Mouse (Mus musculus) neural tube, embryonic 11.5 days (tissue): ENCODE results near the gene Sipa1l1. TPM values are rescaled to one million over a fixed set of nuclear protein-coding genes. Genes with fewer than 3 reads are reported as not detected.

Experiments
- ATAC-seq: fragments of 200-750 bp; cut with Nextera tagmentation; 2 replicates; pipeline ENCODE4 v1.8.0; 2017; ENCODE audit warnings: moderate number of reproducible peaks, mild to moderate bottlenecking, moderate TSS enrichment, moderate library complexity; ENCODE audit not compliant: insufficient read depth, low FRiP score, low TSS enrichment
- DNase-seq: peaks from one replicate; pipeline ENCODE4 v3.0.0-alpha.2; 2015; ENCODE audit warnings: low spot score
- H3K27ac ChIP-seq: fragments of 300-500 bp; sonication (generic); 2 replicates; pipeline ENCODE4 v1.5.1; 2014; ENCODE audit warnings: low read depth, mild to moderate bottlenecking, low read length
- H3K27me3 ChIP-seq: fragments of 300-500 bp; sonication (generic); 2 replicates; pipeline ENCODE4 v1.6.1; 2014; ENCODE audit warnings: mild to moderate bottlenecking, low read length, mixed read lengths; ENCODE audit not compliant: control insufficient read depth, insufficient read depth
- H3K36me3 ChIP-seq: fragments of 300-500 bp; sonication (generic); 2 replicates; pipeline ENCODE4 v1.6.1; 2014; ENCODE audit warnings: mild to moderate bottlenecking, low read length, moderate library complexity, mixed read lengths; ENCODE audit not compliant: control insufficient read depth, insufficient read depth
- H3K4me1 ChIP-seq: fragments of 300-500 bp; sonication (generic); 2 replicates; pipeline ENCODE4 v1.6.1; 2014; ENCODE audit warnings: low read length, mixed read lengths; ENCODE audit not compliant: control insufficient read depth, insufficient read depth
- H3K4me2 ChIP-seq: fragments of 300-500 bp; sonication (generic); 2 replicates; pipeline ENCODE4 v1.6.1; 2014; ENCODE audit warnings: low read depth, mild to moderate bottlenecking, moderate library complexity
- H3K4me3 ChIP-seq: fragments of 300-500 bp; sonication (generic); 2 replicates; pipeline ENCODE4 v1.5.1; 2014; ENCODE audit warnings: low read depth, low read length
- H3K9ac ChIP-seq: fragments of 300-500 bp; sonication (generic); 2 replicates; pipeline ENCODE4 v1.6.1; 2014; ENCODE audit warnings: mild to moderate bottlenecking, low read length
- H3K9me3 ChIP-seq: fragments of 300-500 bp; sonication (generic); 2 replicates; pipeline ENCODE4 v1.6.1; 2016; ENCODE audit warnings: low read length; ENCODE audit not compliant: control insufficient read depth
- WGBS: fragments of 180-500 bp; shearing (Covaris S2); extraction: QIAGEN DNeasy Blood & Tissue Kit; methylation state at CpG from one replicate; pipeline ENCODE4 v1.1.7; 2014; 5-methylcytosine and 5-hydroxymethylcytosine counted together
- polyA plus RNA-seq: library from polyadenylated mRNA; unstranded; fragments of >200 nt; fragmentation: Nextera tagmentation; extraction: Ambion mirVana; gene quantifications from 2 replicates; pipeline ENCODE4 v1.2.1, GENCODE M21; 2014

Sipa1l1 gene
- polyA plus RNA-seq, 1 experiment from 2014 or later: 22.3 TPM

DNA sequence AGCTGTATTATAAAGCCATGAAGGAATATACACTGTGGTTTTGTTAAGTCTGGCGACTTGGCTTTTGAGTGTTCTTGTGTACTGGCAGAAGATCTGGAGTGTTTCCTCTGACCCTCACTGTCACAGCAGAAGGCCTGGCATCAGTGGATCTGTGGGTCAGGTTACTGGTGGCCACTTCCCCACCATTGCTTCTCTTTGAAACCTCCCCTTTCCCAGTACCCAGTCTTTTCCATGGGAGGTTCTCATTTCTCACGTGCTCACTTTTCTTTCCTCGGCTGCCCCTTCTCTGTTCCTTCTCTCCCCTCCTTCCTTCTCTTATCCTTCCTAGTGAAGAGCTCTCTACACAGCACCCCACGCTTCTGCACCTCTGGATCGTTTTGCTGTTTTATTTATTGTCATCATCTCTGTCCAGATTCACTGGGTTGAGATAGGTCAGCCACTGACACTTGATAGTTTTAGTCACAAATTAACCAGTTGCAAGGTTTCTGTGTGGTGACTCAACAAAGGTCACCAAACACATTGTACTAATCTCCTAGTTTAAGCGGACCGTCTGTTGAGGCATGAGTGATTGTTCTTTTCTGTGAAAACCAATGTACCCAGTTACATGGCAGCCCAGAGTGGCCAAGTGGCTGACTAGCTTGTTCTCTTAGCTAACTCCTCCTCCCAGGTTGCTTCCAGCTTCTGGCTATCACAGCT lies 150.5 kb downstream of the Sipa1l1 start:
- H3K9ac ChIP-seq: no peak overlapping the region
- no peaks in the 10 kb centered on the region for H3K27me3 ChIP-seq
- WGBS: 79% methylated on average over 7 of the region's 7 CpGs
- H3K4me1 ChIP-seq: 0 out of 2 replicates have a peak, but pooled peaks cover 2% of the 10 kb centered on the region
- DNase-seq: no peak
- no peak overlapping the region for H3K27ac ChIP-seq
- H3K4me3 ChIP-seq: no peak overlapping the region
- H3K9me3 ChIP-seq: no peaks in the 10 kb centered on the region
- H3K36me3 ChIP-seq: no peaks in the 10 kb centered on the region
- H3K4me2 ChIP-seq: no peak overlapping the region
- ATAC-seq: no peak

DNA sequence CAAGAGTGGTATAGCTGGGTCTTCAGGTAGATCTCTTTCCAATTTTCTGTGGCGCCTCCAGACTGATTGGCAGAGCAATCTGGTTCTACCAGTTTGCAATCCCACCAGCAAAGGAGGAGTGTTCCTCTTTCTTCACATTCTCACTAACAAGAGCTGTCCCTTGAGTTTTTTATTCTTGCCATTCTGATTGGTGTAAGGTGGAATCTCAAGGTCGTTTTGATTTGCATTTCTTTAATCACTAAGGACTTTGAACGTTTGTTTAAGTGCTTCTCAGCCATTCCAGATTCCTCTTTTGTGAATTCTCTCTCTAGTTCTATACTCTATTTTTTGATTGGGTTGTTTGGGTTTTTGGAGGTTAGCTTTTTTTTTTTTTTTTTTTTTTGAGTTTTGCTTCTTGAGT lies 151.1 kb downstream of the Sipa1l1 start:
- H3K9ac ChIP-seq: no peak overlapping the region
- DNase-seq (no peak), ATAC-seq (no peak)
- H3K4me1 ChIP-seq: 0 out of 2 replicates have a peak, but pooled peaks cover 2% of the 10 kb centered on the region
- H3K36me3 ChIP-seq: no peaks in the 10 kb centered on the region
- H3K9me3 ChIP-seq: no peaks in the 10 kb centered on the region
- H3K4me3 ChIP-seq: no peak overlapping the region
- WGBS: 57% methylated on average over 3 of the region's 3 CpGs
- H3K27me3 ChIP-seq: no peaks in the 10 kb centered on the region
- H3K27ac ChIP-seq: no peak overlapping the region
- H3K4me2 ChIP-seq: no peak overlapping the region

DNA sequence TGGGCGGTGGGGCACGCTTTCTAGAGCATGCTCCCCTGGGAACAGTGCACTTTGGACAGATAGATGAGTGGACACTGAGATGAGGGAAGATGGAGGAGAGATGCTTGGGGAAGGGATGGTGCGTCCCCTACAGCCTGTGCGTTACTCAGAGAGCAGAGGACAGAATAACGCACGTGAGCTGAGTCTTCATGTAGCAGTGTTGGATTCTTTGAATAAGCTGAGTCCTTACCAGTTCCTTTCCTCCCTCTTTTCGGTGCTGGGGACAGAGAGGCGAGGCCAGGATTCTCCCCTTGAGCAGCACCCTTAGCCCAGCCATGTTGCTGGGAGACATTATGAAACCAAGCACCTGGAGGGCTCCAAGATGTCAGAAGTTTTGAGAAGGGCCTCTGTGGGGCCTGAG lies 152.3 kb downstream of the Sipa1l1 start:
- H3K36me3 ChIP-seq: no peaks in the 10 kb centered on the region
- 0 out of 2 replicates have a peak, but pooled peaks cover 2% of the 10 kb centered on the region for H3K4me1 ChIP-seq
- no peak overlapping the region for H3K4me3 ChIP-seq
- no peaks in the 10 kb centered on the region for H3K27me3 ChIP-seq
- no peak for DNase-seq
- H3K9ac ChIP-seq: no peak overlapping the region
- H3K4me2 ChIP-seq: no peak overlapping the region
- H3K9me3 ChIP-seq: no peaks in the 10 kb centered on the region
- no peak overlapping the region for H3K27ac ChIP-seq
- 83% methylated on average over 8 of the region's 8 CpGs for WGBS
- ATAC-seq: no peak

DNA sequence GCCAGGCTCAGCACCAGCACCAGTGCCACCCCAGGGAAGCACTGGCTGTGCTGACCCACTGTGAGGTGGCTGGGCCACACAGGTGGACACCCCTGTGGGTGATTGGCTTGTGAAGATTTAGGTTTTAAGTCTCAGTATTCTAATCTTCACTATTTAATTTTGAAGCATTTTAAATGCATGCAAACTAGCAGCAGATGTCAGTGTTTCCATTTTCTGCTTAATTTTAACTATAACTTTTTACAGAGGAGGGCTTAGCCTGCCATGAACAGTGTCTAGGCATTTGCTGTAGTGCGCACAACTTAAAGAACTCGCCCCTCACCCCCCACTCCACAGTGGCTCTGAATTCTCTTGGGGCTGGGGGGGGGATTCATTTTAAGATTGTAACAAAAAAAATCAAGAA lies 152.7 kb downstream of the Sipa1l1 start:
- H3K27ac ChIP-seq: no peak overlapping the region
- H3K4me1 ChIP-seq: 0 out of 2 replicates have a peak, but pooled peaks cover 2% of the 10 kb centered on the region
- no peak overlapping the region for H3K9ac ChIP-seq
- H3K36me3 ChIP-seq: no peaks in the 10 kb centered on the region
- no peak overlapping the region for H3K4me2 ChIP-seq
- no peaks in the 10 kb centered on the region for H3K9me3 ChIP-seq
- WGBS: 93% methylated on average over 2 of the region's 2 CpGs
- ATAC-seq: no peak
- no peak overlapping the region for H3K4me3 ChIP-seq
- H3K27me3 ChIP-seq: no peaks in the 10 kb centered on the region
- no peak for DNase-seq

DNA sequence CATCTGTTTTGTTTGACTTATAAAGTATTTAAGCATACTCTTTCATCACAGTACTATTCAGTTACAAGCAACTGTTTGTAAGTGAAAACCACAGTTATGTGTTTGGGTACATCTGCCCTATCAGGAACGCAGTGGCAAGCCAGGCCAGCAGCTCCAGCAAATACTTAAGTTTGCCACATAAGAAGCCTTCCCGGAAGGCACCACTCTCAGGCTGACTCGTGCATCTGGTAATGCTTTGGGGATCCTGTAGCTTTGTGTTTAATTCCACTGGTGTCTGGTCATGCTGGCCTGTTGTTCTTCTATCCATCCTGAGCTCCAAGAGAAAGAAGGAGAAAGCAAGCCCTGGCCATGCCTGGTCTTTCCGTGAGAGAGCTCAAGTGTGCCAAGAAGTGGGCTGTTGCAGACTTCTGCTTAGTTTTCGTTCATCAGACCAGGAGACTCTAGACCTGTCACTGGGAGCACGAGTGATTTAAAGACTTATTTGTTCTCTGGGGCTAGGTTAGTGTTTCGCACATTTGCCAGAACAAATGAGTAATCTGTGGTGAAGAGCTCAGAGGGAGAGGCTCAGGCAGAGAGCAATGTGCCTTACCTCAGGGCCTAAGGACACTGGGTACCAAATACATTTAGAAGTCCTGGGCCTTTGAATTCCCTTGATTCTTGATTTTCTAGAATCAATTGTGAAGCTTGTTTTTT lies 153.8 kb downstream of the Sipa1l1 start:
- H3K27me3 ChIP-seq: no peaks in the 10 kb centered on the region
- H3K4me3 ChIP-seq: no peak overlapping the region
- no peak overlapping the region for H3K4me2 ChIP-seq
- 45% methylated on average over 7 of the region's 7 CpGs for WGBS
- ATAC-seq (no peak), DNase-seq (no peak)
- 0 out of 2 replicates have a peak, but pooled peaks cover 2% of the 10 kb centered on the region for H3K4me1 ChIP-seq
- no peak overlapping the region for H3K9ac ChIP-seq
- H3K36me3 ChIP-seq: no peaks in the 10 kb centered on the region
- H3K27ac ChIP-seq: no peak overlapping the region
- no peaks in the 10 kb centered on the region for H3K9me3 ChIP-seq

DNA sequence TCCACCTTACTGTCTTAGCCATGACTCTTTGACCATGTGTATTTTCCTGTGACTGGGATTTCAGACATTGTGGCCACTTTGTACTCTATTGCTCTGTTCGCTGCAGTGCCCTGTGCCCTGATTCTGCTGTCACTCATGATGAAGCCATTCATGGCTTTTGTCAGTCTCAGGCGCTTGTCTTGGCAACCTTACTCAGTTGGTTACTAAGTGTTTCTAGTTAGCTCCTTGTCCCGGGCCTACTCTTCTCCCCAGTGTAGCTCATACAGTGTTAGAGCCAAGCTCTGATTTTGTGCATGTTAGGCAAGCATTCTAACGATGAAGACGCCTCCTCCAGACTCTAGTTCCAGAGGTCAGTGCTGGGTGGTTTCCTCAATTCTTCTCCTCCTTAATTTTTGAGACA lies 155.5 kb downstream of the Sipa1l1 start:
- Histone ChIP-seq H3K27ac (no peak overlapping the region), H3K4me1 (0 out of 2 replicates have a peak, but pooled peaks cover 2% of the 10 kb centered on the region), H3K4me3 (no peak overlapping the region), H3K36me3 (no peaks in the 10 kb centered on the region), H3K9ac (no peak overlapping the region), H3K27me3 (no peaks in the 10 kb centered on the region), H3K9me3 (no peaks in the 10 kb centered on the region), H3K4me2 (no peak overlapping the region)
- WGBS: 94% methylated on average over 5 of the region's 5 CpGs
- ATAC-seq: no peak
- no peak for DNase-seq

DNA sequence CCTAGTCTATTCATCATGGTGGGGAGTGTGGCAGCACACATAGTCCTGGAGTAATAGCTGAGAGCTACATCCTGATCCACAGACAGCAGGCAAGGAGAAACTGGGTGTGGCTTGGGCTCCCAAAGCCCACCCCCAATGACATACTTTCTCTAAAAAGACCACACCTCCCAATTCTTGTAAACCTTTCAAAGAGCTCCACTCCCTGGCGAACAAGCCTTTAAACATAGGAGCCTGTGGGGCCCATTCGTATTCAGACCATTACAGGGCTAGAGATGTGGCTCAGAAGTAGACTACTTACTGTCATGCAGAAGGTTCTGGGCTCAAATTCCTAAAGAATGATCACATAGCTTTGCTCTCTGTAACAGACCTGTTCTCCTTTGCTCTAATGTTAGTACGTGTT lies 156.4 kb downstream of the Sipa1l1 start:
- 0 out of 2 replicates have a peak, but pooled peaks cover 2% of the 10 kb centered on the region for H3K4me1 ChIP-seq
- no peaks in the 10 kb centered on the region for H3K36me3 ChIP-seq
- no peaks in the 10 kb centered on the region for H3K27me3 ChIP-seq
- no peak overlapping the region for H3K4me2 ChIP-seq
- H3K9ac ChIP-seq: no peak overlapping the region
- ATAC-seq: no peak
- no peak overlapping the region for H3K4me3 ChIP-seq
- H3K9me3 ChIP-seq: no peaks in the 10 kb centered on the region
- H3K27ac ChIP-seq: no peak overlapping the region
- DNase-seq: no peak
- 90% methylated on average over 3 of the region's 3 CpGs for WGBS

DNA sequence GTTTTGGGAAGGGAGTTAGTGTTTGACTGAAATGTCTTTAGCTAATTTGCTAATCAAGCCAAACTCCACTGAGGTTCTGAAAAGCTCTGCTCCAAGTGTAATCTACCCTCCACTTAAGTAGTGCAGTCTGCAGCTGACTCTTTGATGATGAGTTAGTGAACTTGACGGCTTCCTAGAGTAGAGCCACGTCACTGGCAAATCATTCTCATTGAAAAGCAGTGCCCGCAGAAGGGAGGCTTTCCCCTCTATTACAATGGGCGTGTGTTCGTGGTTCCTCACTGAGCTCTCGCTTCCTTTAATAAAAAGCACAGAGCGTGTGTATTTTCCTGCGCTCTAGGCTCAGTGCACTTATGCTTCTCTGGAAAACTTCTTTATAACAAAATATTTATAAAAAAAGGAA lies 157.3 kb downstream of the Sipa1l1 start:
- Histone ChIP-seq H3K4me1 (0 out of 2 replicates have a peak, but pooled peaks cover 2% of the 10 kb centered on the region), H3K4me3 (no peak overlapping the region), H3K9me3 (no peaks in the 10 kb centered on the region), H3K4me2 (no peak overlapping the region), H3K27me3 (no peaks in the 10 kb centered on the region), H3K9ac (no peak overlapping the region), H3K36me3 (no peaks in the 10 kb centered on the region), H3K27ac (no peak overlapping the region)
- ATAC-seq: no peak
- DNase-seq: no peak
- 80% methylated on average over 8 of the region's 8 CpGs for WGBS

DNA sequence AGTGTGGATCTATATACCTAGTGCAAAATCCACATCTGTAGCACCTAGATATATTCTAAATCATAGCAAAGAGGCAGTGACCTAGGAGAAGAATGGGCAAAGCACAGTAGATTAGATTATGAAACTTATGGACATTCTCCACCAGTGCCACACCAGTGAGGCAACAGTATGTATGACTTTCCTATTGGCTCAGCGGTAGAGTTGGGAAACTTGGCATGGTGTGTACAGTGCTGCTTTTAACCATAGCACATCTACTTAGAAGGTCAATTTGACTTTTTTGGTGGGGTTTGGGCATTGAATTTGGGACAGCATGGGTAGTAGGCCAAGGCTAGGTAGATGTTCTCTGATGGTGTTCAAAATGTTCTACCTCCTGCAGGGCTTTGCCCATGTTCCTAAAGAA lies 159.0 kb downstream of the Sipa1l1 start:
- Histone ChIP-seq H3K9me3 (no peaks in the 10 kb centered on the region), H3K4me1 (no peaks in the 10 kb centered on the region), H3K9ac (no peak overlapping the region), H3K27ac (no peak overlapping the region), H3K4me3 (no peak overlapping the region), H3K4me2 (no peak overlapping the region), H3K36me3 (no peaks in the 10 kb centered on the region), H3K27me3 (no peaks in the 10 kb centered on the region)
- WGBS: 94% methylated on average over 1 of the region's 1 CpGs
- ATAC-seq (no peak), DNase-seq (no peak)
